In genomic region chr17:29292996-29293395, GRCm38 (mm10) we compare ENCODE assay signal across 24 mouse cellular contexts. TPM values are rescaled to one million over a fixed set of nuclear protein-coding genes. Genes with fewer than 3 reads are reported as not detected.
A peak's percentile ranks its signal among the peaks of the same experiment; 100 is the strongest.
DNase-seq lines count a peak whose midpoint lies in the region; ATAC-seq and TF ChIP-seq lines count a peak whose summit lies in the region.
"Had no signal": no experiment of that assay in that cellular context is flagged by ENCODE, and none has a peak within 500 bp of the region (broad histone marks: within the 10 kb centered on the region; RNA-seq: fewer than 3 reads in every experiment).

No protein-coding gene starts in this region.

- no peaks in the 10 kb centered on the region for H3K79me2 ChIP-seq in MEL (ENCODE audit: control insufficient read depth, insufficient read depth, low read length, poor library complexity)

- H3K27me3 ChIP-seq in MEL (ENCODE audit: control insufficient read depth in 1 of 2, insufficient read depth in 2 of 2, low read length in 2 of 2) = no peaks in the 10 kb centered on the region
- no peaks in the 10 kb centered on the region for H3K27me3 ChIP-seq in kidney, embryonic 14.5 days (ENCODE audit: control insufficient read depth, insufficient read depth, low read length)
- H3K27me3 ChIP-seq: embryonic facial prominence, embryonic 13.5 days; embryonic facial prominence, embryonic 15.5 days; forebrain, embryonic 13.5 days; forebrain, embryonic 15.5 days; Patski had no signal

- H3K9me3 ChIP-seq in MEL (replicated peaks; ENCODE audit: insufficient read depth, low read length) = no peaks in the 10 kb centered on the region
- no peaks in the 10 kb centered on the region for H3K9me3 ChIP-seq in kidney, embryonic 14.5 days (ENCODE audit: control insufficient read depth, low read length)
- H3K9me3 ChIP-seq: embryonic facial prominence, embryonic 13.5 days; embryonic facial prominence, embryonic 15.5 days; forebrain, embryonic 13.5 days; forebrain, embryonic 15.5 days had no signal

- TF ChIP-seq POLR2A in MEL (IDR thresholded peaks at IDR 0.05; ENCODE audit: control insufficient read depth in 1 of 2, insufficient read depth in 1 of 2, low read depth in 1 of 2, low read length in 2 of 2, poor library complexity in 1 of 2) = no peak

- H3K4me2 ChIP-seq in kidney, embryonic 14.5 days (replicated peaks; ENCODE audit: low read depth, low read length) = no peak overlapping the region
- H3K4me2 ChIP-seq: embryonic facial prominence, embryonic 13.5 days; embryonic facial prominence, embryonic 15.5 days; forebrain, embryonic 13.5 days; forebrain, embryonic 15.5 days had no signal

- peaks cover 0 to 2% of the 10 kb centered on the region in 2 experiments; a peak in 1 of 4 replicates for H3K4me1 ChIP-seq in MEL (ENCODE audit: control insufficient read depth in 1 of 2, insufficient read depth in 2 of 2, low read length in 2 of 2)
- H3K4me1 ChIP-seq in kidney, embryonic 14.5 days (ENCODE audit: control insufficient read depth, insufficient read depth, low read length) = peaks cover 37% of the 10 kb centered on the region
- H3K4me1 ChIP-seq: forebrain, embryonic 13.5 days; forebrain, embryonic 15.5 days had no signal

- H3K27ac ChIP-seq in MEL (ENCODE audit: control insufficient read depth, low read depth, low read length) = no peak overlapping the region
- no peak overlapping the region for H3K27ac ChIP-seq in kidney, embryonic 14.5 days (ENCODE audit: low read depth, low read length)
- H3K27ac ChIP-seq: embryonic facial prominence, embryonic 13.5 days; embryonic facial prominence, embryonic 15.5 days; forebrain, embryonic 13.5 days; forebrain, embryonic 15.5 days had no signal

- peaks cover 3 to 6% of the 10 kb centered on the region in 2 experiments; a peak in 3 of 4 replicates for H3K36me3 ChIP-seq in MEL (ENCODE audit: control insufficient read depth in 1 of 2, insufficient read depth in 2 of 2, low read length in 2 of 2)
- H3K36me3 ChIP-seq in kidney, embryonic 14.5 days (ENCODE audit: control insufficient read depth, insufficient read depth, low read length) = peaks cover 4% of the 10 kb centered on the region; the same call in 1 of the 2 replicates

- TF ChIP-seq RAD21 in MEL (IDR thresholded peaks at IDR 0.05; ENCODE audit: low read depth, low read length) = no peak

- no peak for TF ChIP-seq CTCF in MEL (IDR thresholded peaks at IDR 0.05 in 2 of 3, conservative IDR thresholded peaks at IDR 0.05 in 1 of 3; ENCODE audit: control insufficient read depth in 1 of 3, insufficient read depth in 1 of 3, low read depth in 2 of 3, low read length in 3 of 3, poor library complexity in 1 of 3, severe bottlenecking in 1 of 3)

- peak; percentile 33 for DNase-seq in MEL (ENCODE audit: low read depth, low spot score)
- peak; percentile 34 for DNase-seq in adipocyte (ENCODE audit: low spot score)
- peak; percentile 89 for DNase-seq in gonadal fat pad, adult 2 months (ENCODE audit: low read depth)
- no peak for DNase-seq in layer of hippocampus, postnatal 10 days (ENCODE audit: low spot score in 2 of 2)
- DNase-seq in lung, postnatal 10 days = no peak
- DNase-seq: adrenal gland, adult 2 months; adrenal gland, postnatal 10 days; adrenal gland, postnatal 25 days; cerebellum, adult 11 months; cerebellum, adult 18-20 months; cerebellum, adult 8-10 months; cerebellum, adult 9-11 months; cerebellum, postnatal 14 days; cerebellum, postnatal 36 days; embryo, embryonic 11 days; forebrain, postnatal 0 days had no signal

- no peak overlapping the region for H3K4me3 ChIP-seq in MEL (ENCODE audit: control insufficient read depth in 1 of 2, insufficient read depth in 1 of 2, low read depth in 2 of 2, low read length in 2 of 2)
- H3K4me3 ChIP-seq in kidney, embryonic 14.5 days (ENCODE audit: low read length) = no peak overlapping the region
- H3K4me3 ChIP-seq: embryonic facial prominence, embryonic 13.5 days; embryonic facial prominence, embryonic 15.5 days; erythroblast, embryonic 14.5 days; forebrain, embryonic 13.5 days; forebrain, embryonic 15.5 days had no signal

- TF ChIP-seq EP300 in MEL (IDR thresholded peaks at IDR 0.05; ENCODE audit: low read depth in 1 of 2, low read length in 2 of 2) = no peak

- 87% methylated on average over 3 of the region's 3 CpGs for WGBS in kidney, embryonic 14.5 days

- ATAC-seq in kidney, embryonic 14.5 days (ENCODE audit: low FRiP score, low TSS enrichment) = no peak
- ATAC-seq: activated CD4-positive, CD25-positive, alpha-beta regulatory T cell, adult 4 months; forebrain, embryonic 13.5 days; forebrain, embryonic 15.5 days; forebrain, postnatal 0 days; Patski had no signal

- H3K9ac ChIP-seq in MEL (ENCODE audit: control insufficient read depth, low read depth, low read length, poor library complexity, severe bottlenecking) = no peak overlapping the region
- no peak overlapping the region for H3K9ac ChIP-seq in kidney, embryonic 14.5 days (ENCODE audit: low read depth, low read length)
- H3K9ac ChIP-seq: embryonic facial prominence, embryonic 13.5 days; embryonic facial prominence, embryonic 15.5 days; forebrain, embryonic 13.5 days; forebrain, embryonic 15.5 days; forebrain, postnatal 0 days had no signal

TF ChIP-seq in MEL, 35 proteins besides CTCF, POLR2A, EP300 and RAD21:
- no peak for TF ChIP-seq ZMIZ1 (IDR thresholded peaks at IDR 0.05; ENCODE audit: low read depth, low read length)
- no peak for TF ChIP-seq MAX (IDR thresholded peaks at IDR 0.05; ENCODE audit: low read length)
- no peak for TF ChIP-seq USF1 (IDR thresholded peaks at IDR 0.05; ENCODE audit: low read depth, low read length)
- TF ChIP-seq MYC (IDR thresholded peaks at IDR 0.05; ENCODE audit: low read depth, low read length) = no peak
- no peak for TF ChIP-seq CHD1 (IDR thresholded peaks at IDR 0.05; ENCODE audit: low read depth, low read length)
- TF ChIP-seq GATA1 (IDR thresholded peaks at IDR 0.05; ENCODE audit: low read depth, low read length) = no peak
- no peak for TF ChIP-seq TBP (IDR thresholded peaks at IDR 0.05; ENCODE audit: low read depth, low read length)
- TF ChIP-seq SIN3A (IDR thresholded peaks at IDR 0.05; ENCODE audit: low read length) = no peak
- no peak for TF ChIP-seq MAFK (IDR thresholded peaks at IDR 0.05; ENCODE audit: borderline replicate concordance, low read depth, low read length)
- no peak for TF ChIP-seq TCF12 (IDR thresholded peaks at IDR 0.05; ENCODE audit: low read depth, low read length)
- TF ChIP-seq USF2 (IDR thresholded peaks at IDR 0.05; ENCODE audit: borderline replicate concordance in 1 of 2, insufficient read depth in 1 of 2, low read depth in 1 of 2, low read length in 2 of 2) = no peak
- TF ChIP-seq SMC3 (IDR thresholded peaks at IDR 0.05; ENCODE audit: low read depth, low read length) = no peak
- no peak for TF ChIP-seq TAL1 (IDR thresholded peaks at IDR 0.05; ENCODE audit: low read length)
- no peak for TF ChIP-seq ZKSCAN1 (IDR thresholded peaks at IDR 0.05; ENCODE audit: low read depth, low read length)
- no peak for TF ChIP-seq ETS1 (IDR thresholded peaks at IDR 0.05; ENCODE audit: low read depth, low read length)
- no peak for TF ChIP-seq GABPA (IDR thresholded peaks at IDR 0.05; ENCODE audit: low read depth, low read length)
- no peak for TF ChIP-seq ZNF384 (IDR thresholded peaks at IDR 0.05; ENCODE audit: low read depth, low read length)
- TF ChIP-seq HCFC1 (IDR thresholded peaks at IDR 0.05; ENCODE audit: low read depth, low read length) = no peak
- no peak for TF ChIP-seq KAT2A (conservative IDR thresholded peaks at IDR 0.05; ENCODE audit: low read depth, low read length)
TF ChIP-seq in MEL: peak in this region for 0.

RNA-seq across cellular contexts. Expression of gene BC004004, which starts 24.4 kb away (rescaled TPM):
- total RNA-seq in MEL (2012; rRNA removed) = 80.7 and 86.3 TPM in 2 replicates
- polyA plus RNA-seq in MEL (2012; ENCODE audit: insufficient read depth in 1 of 2, insufficient read length in 2 of 2, low read depth in 1 of 2, low replicate concordance in 2 of 2, missing spikeins in 1 of 2) = 10 to 100 TPM in 1 of 2 experiments, not detected in 1; 81.8 TPM
- 118 and 175 TPM in 2 replicates for polyA plus RNA-seq in gonadal fat pad, adult 2 months (2012; rRNA removed)
- 100 to 1,000 TPM in 1 of 2 experiments, 10 to 100 TPM in 1; 86.0 to 106 TPM for total RNA-seq in layer of hippocampus, postnatal 10 days (2021)
- 59.8 and 63.3 TPM in 2 replicates for polyA plus RNA-seq in kidney, embryonic 14.5 days (2014; fragmentation: Nextera tagmentation; extraction: Ambion mirVana)

RNA-seq across cellular contexts. Expression of gene Pi16, which starts 24.5 kb away (rescaled TPM):
- 0.08 and 0.16 TPM in 2 replicates for total RNA-seq in MEL (2012; rRNA removed)
- under 1 TPM in 1 of 2 experiments, not detected in 1; 0.42 TPM for polyA plus RNA-seq in MEL (2012; ENCODE audit: insufficient read depth in 1 of 2, insufficient read length in 2 of 2, low read depth in 1 of 2, low replicate concordance in 2 of 2, missing spikeins in 1 of 2)
- 31.4 and 42.9 TPM in 2 replicates for polyA plus RNA-seq in gonadal fat pad, adult 2 months (2012; rRNA removed)
- total RNA-seq in layer of hippocampus, postnatal 10 days (2021) = 1 to 10 TPM; 1.7 to 2.1 TPM
- 0.32 and 0.90 TPM in 2 replicates for polyA plus RNA-seq in kidney, embryonic 14.5 days (2014; fragmentation: Nextera tagmentation; extraction: Ambion mirVana)
- polyA plus RNA-seq: Patski had no signal

RNA-seq across cellular contexts. Expression of gene Ppil1, which starts 29.0 kb away (rescaled TPM):
- total RNA-seq in MEL (2012; rRNA removed) = 118 and 122 TPM in 2 replicates
- 100 to 1,000 TPM; 115 to 135 TPM for polyA plus RNA-seq in MEL (2012; ENCODE audit: insufficient read depth in 1 of 2, insufficient read length in 2 of 2, low read depth in 1 of 2, low replicate concordance in 2 of 2, missing spikeins in 1 of 2)
- polyA plus RNA-seq in gonadal fat pad, adult 2 months (2012; rRNA removed) = 33.3 and 35.3 TPM in 2 replicates
- total RNA-seq in layer of hippocampus, postnatal 10 days (2021) = 10 to 100 TPM; 20.9 to 21.8 TPM
- polyA plus RNA-seq in kidney, embryonic 14.5 days (2014; fragmentation: Nextera tagmentation; extraction: Ambion mirVana) = 161 and 169 TPM in 2 replicates

RNA-seq across cellular contexts. Expression of gene Mtch1, which starts 54.7 kb away (rescaled TPM):
- 119 and 143 TPM in 2 replicates for total RNA-seq in MEL (2012; rRNA removed)
- 100 to 1,000 TPM; 147 to 233 TPM for polyA plus RNA-seq in MEL (2012; ENCODE audit: insufficient read depth in 1 of 2, insufficient read length in 2 of 2, low read depth in 1 of 2, low replicate concordance in 2 of 2, missing spikeins in 1 of 2)
- 587 and 681 TPM in 2 replicates for polyA plus RNA-seq in gonadal fat pad, adult 2 months (2012; rRNA removed)
- 100 to 1,000 TPM; 505 to 511 TPM for total RNA-seq in layer of hippocampus, postnatal 10 days (2021)
- 297 and 364 TPM in 2 replicates for polyA plus RNA-seq in kidney, embryonic 14.5 days (2014; fragmentation: Nextera tagmentation; extraction: Ambion mirVana)

RNA-seq across cellular contexts. Expression of gene Cpne5, which starts 55.0 kb away (rescaled TPM):
- 0.19 and 0.20 TPM in 2 replicates for total RNA-seq in MEL (2012; rRNA removed)
- 1 to 10 TPM in 1 of 2 experiments, not detected in 1; 1.0 TPM for polyA plus RNA-seq in MEL (2012; ENCODE audit: insufficient read depth in 1 of 2, insufficient read length in 2 of 2, low read depth in 1 of 2, low replicate concordance in 2 of 2, missing spikeins in 1 of 2)
- polyA plus RNA-seq in gonadal fat pad, adult 2 months (2012; rRNA removed) = 59.8 and 66.3 TPM in 2 replicates
- 10 to 100 TPM; 56.5 to 58.3 TPM for total RNA-seq in layer of hippocampus, postnatal 10 days (2021)
- polyA plus RNA-seq in kidney, embryonic 14.5 days (2014; fragmentation: Nextera tagmentation; extraction: Ambion mirVana) = 11.3 and 12.3 TPM in 2 replicates

Comparison
In these comparisons a context has a peak if more than half of its experiments do, and no peak if none do; other contexts are left out.
1. DNase-seq: peak in MEL (single experiment), adipocyte (single experiment) and gonadal fat pad, adult 2 months (single experiment); none in layer of hippocampus, postnatal 10 days (0 of 2) and lung, postnatal 10 days (single experiment).
2. RNA of gene Pi16, which starts 24.5 kb away (polyA plus RNA-seq): 31.4 to 42.9 TPM in gonadal fat pad, adult 2 months; 0.42 TPM in MEL and 0.32 to 0.90 TPM in kidney, embryonic 14.5 days; every median in the first group is over 10 times any median in the second.